Mouse (Mus musculus): ENCODE measurements around the gene Tns1.

Gene Tns1

GRCm38 (mm10) chr1:74121821-74122576, 2.2 kb downstream of the Tns1 start:
- DNase-seq: peak; percentile 68

- DNase-seq: no peak
These were observed 3.1 kb downstream of the Tns1 start for GRCm38 (mm10) chr1:74121138-74121537.

GRCm38 (mm10) chr1:74119115-74119514, 5.1 kb downstream of the Tns1 start:
- DNase-seq: no peak

GRCm38 (mm10) chr1:74117876-74118275, 6.4 kb downstream of the Tns1 start:
- DNase-seq: no peak

GRCm38 (mm10) chr1:74113071-74113470, 11.2 kb downstream of the Tns1 start:
- DNase-seq: no peak

GRCm38 (mm10) chr1:74111696-74112030, 12.6 kb downstream of the Tns1 start:
- DNase-seq: no peak

- DNase-seq: no peak
These were observed 13.1 kb downstream of the Tns1 start for GRCm38 (mm10) chr1:74110932-74111695.

- DNase-seq: no peak
These were observed 14.6 kb downstream of the Tns1 start for GRCm38 (mm10) chr1:74109670-74110069.

GRCm38 (mm10) chr1:74107931-74108618, 16.2 kb downstream of the Tns1 start:
- no peak for DNase-seq

GRCm38 (mm10) chr1:74106214-74106613, 18.0 kb downstream of the Tns1 start:
- no peak for DNase-seq

GRCm38 (mm10) chr1:74105660-74106059, 18.6 kb downstream of the Tns1 start:
- DNase-seq: no peak

- DNase-seq: no peak
These were observed 20.4 kb downstream of the Tns1 start for GRCm38 (mm10) chr1:74103654-74104353.

GRCm38 (mm10) chr1:74099001-74099435, 25.2 kb downstream of the Tns1 start:
- DNase-seq: peak; percentile 34

GRCm38 (mm10) chr1:74098004-74099000, 25.9 kb downstream of the Tns1 start:
- DNase-seq: peak; percentile 54

GRCm38 (mm10) chr1:74095728-74096127, 28.5 kb downstream of the Tns1 start:
- DNase-seq: no peak

- DNase-seq: no peak
These were observed 29.0 kb downstream of the Tns1 start for GRCm38 (mm10) chr1:74095296-74095695.

- peak; percentile 34 for DNase-seq
These were observed 29.6 kb downstream of the Tns1 start for GRCm38 (mm10) chr1:74094497-74095270.

GRCm38 (mm10) chr1:74093447-74093846, 30.8 kb downstream of the Tns1 start:
- no peak for DNase-seq

- no peak for DNase-seq
These were observed 32.0 kb downstream of the Tns1 start for GRCm38 (mm10) chr1:74092242-74092641.

GRCm38 (mm10) chr1:74091611-74092224, 32.5 kb downstream of the Tns1 start:
- DNase-seq: no peak

All from right cerebral cortex, postnatal 14 days (tissue).